Mouse (Mus musculus) heart, embryonic 14.5 days (tissue): ENCODE measurements around the gene Pou1f1. TPM values are rescaled to one million over a fixed set of nuclear protein-coding genes. Genes with fewer than 3 reads are reported as not detected.

Experiments
- ATAC-seq: fragments of 200-750 bp; cut with Nextera tagmentation; 2 replicates; pipeline ENCODE4 v1.8.0; 2017; ENCODE audit warnings: low read depth, moderate TSS enrichment; ENCODE audit not compliant: insufficient number of reproducible peaks, insufficient read depth, low FRiP score
- H3K27ac ChIP-seq, 2 experiments: fragments of 200-500 bp in 1 of 2; fragments of 300-500 bp in 1 of 2; sonication (generic) in 1 of 2; replicated peaks in 1 of 2; 2 replicates each; pipeline ENCODE4 v1.5.1; 2012 to 2014; ENCODE audit warnings: low read depth in 2 of 2, low read length in 2 of 2, control low read depth in 1 of 2, mild to moderate bottlenecking in 1 of 2, mixed read lengths in 1 of 2; ENCODE audit not compliant: control insufficient read depth in 1 of 2, insufficient read depth in 1 of 2
- H3K27me3 ChIP-seq: fragments of 300-500 bp; sonication (generic); 2 replicates; pipeline ENCODE4 v1.6.1; 2014; ENCODE audit warnings: mild to moderate bottlenecking, low read length, control low read depth; ENCODE audit not compliant: control insufficient read depth, insufficient read depth
- H3K36me3 ChIP-seq: fragments of 300-500 bp; sonication (generic); 2 replicates; pipeline ENCODE4 v1.6.1; 2014; ENCODE audit warnings: mild to moderate bottlenecking, control low read depth, low read length, mixed read lengths; ENCODE audit not compliant: control insufficient read depth, insufficient read depth
- H3K4me1 ChIP-seq, 2 experiments: fragments of 200-500 bp in 1 of 2; fragments of 300-500 bp in 1 of 2; sonication (generic) in 1 of 2; 2 replicates each; pipeline ENCODE4 v1.6.1; 2012 to 2014; ENCODE audit warnings: low read length in 2 of 2, control low read depth in 1 of 2, mixed read lengths in 1 of 2; ENCODE audit not compliant: control insufficient read depth in 2 of 2, insufficient read depth in 2 of 2
- H3K4me2 ChIP-seq: fragments of 300-500 bp; sonication (generic); 2 replicates; pipeline ENCODE4 v1.6.1; 2014; ENCODE audit warnings: mild to moderate bottlenecking, low read length
- H3K4me3 ChIP-seq, 2 experiments: fragments of 200-500 bp in 1 of 2; fragments of 300-500 bp in 1 of 2; sonication (generic) in 1 of 2; 2 replicates each; pipeline ENCODE4 v1.5.1; 2012 to 2014; ENCODE audit warnings: low read length in 2 of 2, mild to moderate bottlenecking in 2 of 2, control low read depth in 1 of 2, low read depth in 1 of 2, moderate library complexity in 1 of 2; ENCODE audit not compliant: control insufficient read depth in 1 of 2, insufficient read depth in 1 of 2
- H3K9ac ChIP-seq: fragments of 300-500 bp; sonication (generic); 2 replicates; pipeline ENCODE4 v1.6.1; 2014; ENCODE audit warnings: mild to moderate bottlenecking, low read length
- H3K9me3 ChIP-seq: fragments of 300-500 bp; sonication (generic); 2 replicates; pipeline ENCODE4 v1.6.1; 2016; ENCODE audit warnings: low read length, control low read depth; ENCODE audit not compliant: control insufficient read depth
- WGBS: fragments of 180-500 bp; shearing (Covaris S2); extraction: QIAGEN DNeasy Blood & Tissue Kit; methylation state at CpG from one replicate; pipeline ENCODE4 v1.1.7; 2014; 5-methylcytosine and 5-hydroxymethylcytosine counted together
- polyA plus RNA-seq: library from polyadenylated mRNA; unstranded; fragments of >200 nt; fragmentation: Nextera tagmentation; extraction: Ambion mirVana; gene quantifications from 2 replicates; pipeline ENCODE4 v1.2.1, GENCODE M21; 2014

Gene Pou1f1
- polyA plus RNA-seq, 1 experiment from 2014 or later, result not detected

DNA sequence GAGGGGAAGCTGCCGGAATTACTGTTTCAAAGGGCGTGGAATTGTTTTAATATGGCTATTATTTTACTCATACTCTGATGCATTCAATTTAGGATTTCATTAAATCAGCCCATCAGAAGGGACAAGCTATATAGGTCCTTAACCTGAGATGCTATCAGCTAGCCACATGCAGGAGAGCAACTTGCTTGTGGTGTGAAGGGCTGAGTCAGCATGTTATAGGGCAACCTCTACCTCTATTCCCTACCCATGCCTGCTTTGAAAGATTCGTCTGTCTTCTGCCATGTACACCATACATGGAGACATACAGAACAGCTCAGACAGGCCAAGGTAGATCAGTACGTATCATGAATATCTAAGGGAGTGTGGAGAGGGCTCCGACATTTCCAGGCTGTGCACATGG, 6.4 kb downstream of the Pou1f1 start:
- H3K27me3 ChIP-seq, result no peaks in the 10 kb centered on the region
- H3K27ac ChIP-seq, result no peak overlapping the region
- H3K4me1 ChIP-seq, result no peaks in the 10 kb centered on the region
- H3K9ac ChIP-seq, result no peak overlapping the region
- no peaks in the 10 kb centered on the region for H3K36me3 ChIP-seq
- ATAC-seq, result no peak
- no peaks in the 10 kb centered on the region for H3K9me3 ChIP-seq
- whole genome bisulfite sequencing, result 82% methylated on average over 5 of the region's 5 CpGs
- no peak overlapping the region for H3K4me3 ChIP-seq
- no peak overlapping the region for H3K4me2 ChIP-seq

DNA sequence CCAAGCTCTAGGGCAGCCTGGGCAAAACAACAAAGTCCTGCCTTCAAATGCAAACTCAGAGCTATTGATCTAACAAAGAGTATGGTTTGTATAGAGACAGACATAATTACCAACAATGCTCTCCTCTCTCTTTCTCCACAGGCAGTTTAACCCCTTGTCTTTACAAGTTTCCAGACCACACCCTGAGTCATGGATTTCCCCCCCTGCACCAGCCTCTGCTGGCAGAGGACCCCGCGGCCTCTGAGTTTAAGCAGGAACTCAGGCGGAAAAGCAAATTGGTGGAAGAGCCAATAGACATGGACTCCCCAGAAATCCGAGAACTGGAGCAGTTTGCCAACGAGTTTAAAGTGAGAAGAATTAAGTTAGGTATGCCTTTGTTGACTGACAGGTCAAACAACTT, 9.3 kb downstream of the Pou1f1 start:
- Histone ChIP-seq H3K4me2 (no peak overlapping the region), H3K27me3 (no peaks in the 10 kb centered on the region), H3K9ac (no peak overlapping the region), H3K4me3 (no peak overlapping the region), H3K4me1 (no peaks in the 10 kb centered on the region), H3K36me3 (no peaks in the 10 kb centered on the region), H3K27ac (no peak overlapping the region), H3K9me3 (no peaks in the 10 kb centered on the region)
- 18% methylated on average over 5 of the region's 5 CpGs for WGBS
- no peak for ATAC-seq

DNA sequence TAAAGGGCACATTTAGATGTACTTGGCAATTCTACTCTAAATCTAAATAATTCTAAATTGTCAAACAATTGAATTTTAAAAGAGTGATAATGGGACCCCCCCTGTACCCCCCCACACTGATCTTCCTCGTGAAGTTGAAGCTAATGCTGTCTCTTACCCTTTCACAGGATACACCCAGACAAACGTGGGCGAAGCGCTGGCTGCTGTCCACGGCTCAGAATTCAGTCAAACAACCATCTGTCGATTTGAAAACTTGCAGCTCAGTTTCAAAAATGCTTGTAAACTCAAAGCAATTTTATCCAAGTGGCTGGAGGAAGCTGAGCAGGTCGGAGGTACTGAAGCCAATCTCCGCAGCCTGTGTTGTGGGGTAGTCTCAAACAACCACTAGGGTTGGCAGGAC, 11.4 kb downstream of the Pou1f1 start:
- no peaks in the 10 kb centered on the region for H3K9me3 ChIP-seq
- WGBS, result 59% methylated on average over 8 of the region's 8 CpGs
- no peak for ATAC-seq

GRCm38 (mm10) chr16:65533315-65533999, 13.1 kb downstream of the Pou1f1 start:
- peak overlapping the region; percentile 16; the same call in 1 of the 2 replicates for H3K4me2 ChIP-seq
- no peaks in the 10 kb centered on the region for H3K27me3 ChIP-seq
- H3K4me1 ChIP-seq, result no peaks in the 10 kb centered on the region
- no peak overlapping the region for H3K9ac ChIP-seq
- ATAC-seq, result no peak
- WGBS, result 27% methylated on average over 12 of the region's 12 CpGs
- H3K27ac ChIP-seq, result no peak overlapping the region
- H3K9me3 ChIP-seq, result no peaks in the 10 kb centered on the region
- peaks cover 11% of the 10 kb centered on the region; the same call in 1 of the 2 replicates for H3K36me3 ChIP-seq
- H3K4me3 ChIP-seq, result no peak overlapping the region

More for the DNA sequence above, 11.4 kb downstream of the Pou1f1 start:
- Histone ChIP-seq H3K27me3 (no peaks in the 10 kb centered on the region), H3K4me2 (no peak overlapping the region), H3K4me3 (no peak overlapping the region), H3K27ac (no peak overlapping the region), H3K9ac (no peak overlapping the region), H3K36me3 (no peaks in the 10 kb centered on the region), H3K4me1 (no peaks in the 10 kb centered on the region)

DNA sequence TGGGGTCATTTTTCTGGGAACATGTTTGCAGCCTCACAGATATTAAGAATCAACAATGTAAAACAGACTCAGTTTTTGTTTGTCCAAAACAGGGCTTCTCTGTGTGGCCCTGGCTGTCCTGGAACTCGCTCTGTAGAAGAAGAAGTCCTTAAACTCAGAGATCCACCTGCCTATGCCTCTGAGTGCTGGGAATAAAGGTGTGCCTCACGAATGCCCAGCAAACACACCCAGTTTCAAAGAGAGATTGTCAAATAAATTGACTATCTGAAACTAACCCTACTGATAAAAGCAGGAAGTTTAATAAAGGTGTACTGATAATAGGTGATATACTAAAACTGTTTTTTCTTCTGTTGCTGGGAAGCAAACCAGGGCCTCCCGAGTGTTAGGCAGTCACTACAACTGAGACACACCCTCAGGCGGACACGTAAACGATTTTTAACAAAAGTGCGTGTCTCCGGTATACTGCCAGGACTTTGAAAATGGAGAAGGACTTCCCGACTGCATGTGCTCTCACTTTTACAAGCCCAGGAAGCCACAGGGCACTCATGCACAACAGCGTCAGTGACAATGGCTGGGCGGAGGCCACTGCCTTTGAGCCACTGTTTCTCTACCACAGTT, 23.5 kb downstream of the Pou1f1 start:
- 87% methylated on average over 11 of the region's 11 CpGs for WGBS
- Histone ChIP-seq H3K27me3 (no peaks in the 10 kb centered on the region), H3K4me2 (no peak overlapping the region), H3K9ac (no peak overlapping the region), H3K4me1 (no peaks in the 10 kb centered on the region), H3K27ac (no peak overlapping the region), H3K4me3 (no peak overlapping the region), H3K36me3 (peaks cover 52% of the 10 kb centered on the region), H3K9me3 (no peaks in the 10 kb centered on the region)
- no peak for ATAC-seq

GRCm38 (mm10) chr16:65548960-65549359, 28.6 kb downstream of the Pou1f1 start:
- H3K27ac ChIP-seq, result no peak overlapping the region
- WGBS, result 81% methylated on average over 7 of the region's 7 CpGs
- ATAC-seq, result no peak
- no peaks in the 10 kb centered on the region for H3K27me3 ChIP-seq
- no peak overlapping the region for H3K4me2 ChIP-seq
- H3K4me1 ChIP-seq, result no peaks in the 10 kb centered on the region
- peaks cover 30% of the 10 kb centered on the region for H3K36me3 ChIP-seq
- H3K9me3 ChIP-seq, result no peaks in the 10 kb centered on the region
- H3K4me3 ChIP-seq, result no peak overlapping the region
- H3K9ac ChIP-seq, result no peak overlapping the region

- Histone ChIP-seq H3K9me3 (no peaks in the 10 kb centered on the region), H3K27ac (no peak overlapping the region), H3K4me1 (no peaks in the 10 kb centered on the region), H3K9ac (no peak overlapping the region), H3K4me3 (no peak overlapping the region), H3K4me2 (no peak overlapping the region), H3K27me3 (no peaks in the 10 kb centered on the region), H3K36me3 (peaks cover 11% of the 10 kb centered on the region)
- ATAC-seq, result no peak
- 94% methylated on average over 13 of the region's 13 CpGs for WGBS
Observed at GRCm38 (mm10) chr16:65550814-65551213, 30.5 kb downstream of the Pou1f1 start.
